Mouse (Mus musculus) olfactory bulb, adult 2 months (tissue): Measurements from ENCODE around the gene Tmf1.

Experiments used
- CTCF ChIP-seq: fragments of 200-500 bp; IDR thresholded peaks from 2 replicates; pipeline ENCODE4 v1.5.1; 2012; ENCODE audit warnings: low read depth, mild to moderate bottlenecking, low read length, moderate library complexity; ENCODE audit not compliant: insufficient read depth
- POLR2A ChIP-seq: fragments of 200-500 bp; IDR thresholded peaks from 2 replicates; pipeline ENCODE4 v1.6.1; 2012; ENCODE audit warnings: mild to moderate bottlenecking, low read depth, low read length, moderate library complexity; ENCODE audit not compliant: insufficient read depth

DNA sequence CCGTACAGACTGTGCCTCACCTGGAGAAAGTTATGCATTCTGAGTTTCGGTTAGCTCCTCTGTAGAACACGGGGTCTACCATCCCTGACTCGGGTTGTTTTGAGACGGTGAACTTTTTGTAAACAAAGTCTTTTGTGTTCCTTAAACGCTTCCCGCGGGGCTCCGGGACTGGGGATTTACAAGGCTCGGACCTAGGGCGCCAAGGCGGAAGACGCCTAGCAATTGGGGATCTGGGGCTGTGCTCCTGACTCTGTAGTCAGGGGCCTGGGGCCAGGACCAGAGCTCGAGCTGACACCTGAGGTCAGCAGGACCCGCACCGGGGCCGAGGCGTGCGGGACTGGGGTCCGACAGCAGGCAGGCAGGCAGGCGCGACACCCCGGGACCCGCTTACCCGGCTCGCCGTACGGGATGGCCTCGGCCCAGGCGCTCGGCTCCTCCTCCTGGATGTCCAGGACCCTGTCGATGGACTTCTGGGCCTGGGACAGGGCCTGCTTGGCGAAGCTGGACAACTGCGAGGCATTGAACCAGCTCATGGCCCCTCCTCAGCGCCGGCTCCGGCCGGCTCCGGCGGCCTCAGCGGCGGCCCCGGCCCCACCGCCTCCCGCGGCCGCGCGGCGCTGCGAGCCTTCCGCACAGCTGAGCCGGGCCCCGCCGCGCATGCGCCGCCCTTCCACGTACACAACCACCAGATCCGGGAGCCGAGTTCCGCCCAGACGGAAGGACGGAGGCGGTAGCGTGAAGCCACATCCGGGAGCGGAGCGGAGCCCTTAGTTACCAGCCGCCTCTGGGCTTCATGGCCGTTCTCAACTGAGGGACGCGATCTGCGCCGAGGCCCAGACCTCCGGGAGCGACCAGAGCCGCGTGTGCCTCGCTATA lies at the start of gene Tmf1:
- TF ChIP-seq POLR2A: peak; percentile 88
- no peak for TF ChIP-seq CTCF
